Mouse (Mus musculus) brain, embryonic 18.5 days (tissue): ENCODE results near the gene Ccl8.

Source experiments
- DNase-seq: peaks from one replicate; pipeline ENCODE4 v3.0.0-alpha.2; 2012; ENCODE audit warnings: low read depth, low spot score

The Ccl8 gene

GRCm38 (mm10) chr11:82114885-82115284, at the start of gene Ccl8:
Gene Ccl8, plus strand, starts transcription at chr11:82115185.
- no peak for DNase-seq

DNA sequence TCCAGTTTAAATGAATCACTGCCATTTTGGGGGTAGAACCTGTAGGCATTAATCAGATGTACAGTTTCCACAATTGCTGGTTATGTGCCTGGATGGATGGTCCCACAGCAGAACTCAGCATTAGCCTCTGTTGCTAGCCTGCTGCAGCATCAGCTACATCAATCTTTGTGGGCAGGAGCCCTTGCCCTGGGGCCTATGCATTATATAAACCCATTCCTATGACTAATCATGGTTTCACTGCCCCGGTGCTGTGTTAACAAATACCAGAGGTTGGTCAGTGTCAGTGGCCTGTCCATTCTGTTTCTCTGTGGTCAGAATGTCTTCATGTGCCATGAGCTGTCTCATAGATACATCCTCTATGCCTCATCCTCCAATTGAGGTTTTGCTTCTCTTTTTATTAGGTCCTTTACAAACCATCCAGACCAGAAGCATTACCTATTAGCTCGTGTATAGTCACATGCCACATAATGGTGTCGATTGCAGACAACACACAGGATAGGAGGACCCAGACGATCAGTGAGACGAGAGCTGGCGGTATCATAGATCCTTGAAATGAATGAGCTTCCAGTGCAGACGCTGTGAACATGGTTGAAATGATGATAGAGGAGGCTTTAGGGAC, 47.9 kb upstream of the Ccl8 start:
- DNase-seq, result no peak

DNA sequence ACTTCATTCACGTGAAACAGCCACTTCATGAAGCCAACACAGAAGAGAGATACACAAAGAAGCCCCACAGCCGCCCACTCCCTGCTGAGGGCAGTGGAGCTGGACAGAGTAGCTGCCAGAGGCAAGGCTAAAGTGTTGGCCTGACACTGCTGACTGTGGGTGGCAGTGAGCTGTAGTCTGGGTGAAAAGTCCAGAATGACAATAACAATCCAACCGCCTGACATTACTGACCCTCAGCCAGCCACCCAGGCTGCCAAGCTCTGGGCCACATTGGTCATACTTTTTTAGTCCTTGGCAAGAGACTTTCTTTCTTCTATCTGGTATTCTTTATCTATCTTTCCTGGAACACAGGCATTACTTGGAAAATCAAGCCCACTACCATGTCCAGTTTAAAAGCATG, 43.9 kb upstream of the Ccl8 start:
- no peak for DNase-seq

GRCm38 (mm10) chr11:82072374-82072773, 42.6 kb upstream of the Ccl8 start:
- DNase-seq, result no peak

DNA sequence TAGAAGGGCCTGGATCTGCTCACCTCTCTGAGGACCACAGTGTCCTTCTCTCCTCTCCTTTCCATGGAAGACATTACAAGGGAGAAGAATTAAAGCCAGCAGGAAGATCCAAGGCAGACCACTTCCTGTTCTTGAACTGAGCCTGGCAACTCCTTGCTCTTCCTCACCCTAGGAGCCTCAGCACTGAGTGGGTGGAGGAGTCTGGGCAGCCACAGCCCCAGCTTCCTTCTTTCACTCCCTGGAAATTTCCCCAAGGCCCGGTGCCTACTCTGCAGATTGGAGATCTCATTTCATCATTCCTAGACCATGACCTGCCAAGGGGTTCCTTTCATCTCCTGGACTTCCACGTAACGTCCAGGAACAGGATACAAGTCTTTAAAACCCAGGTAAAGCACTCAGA, 42.0 kb upstream of the Ccl8 start:
- no peak for DNase-seq

- DNase-seq, result no peak
Measured at GRCm38 (mm10) chr11:82073686-82074085, 41.3 kb upstream of the Ccl8 start.

GRCm38 (mm10) chr11:82077031-82077430, 38.0 kb upstream of the Ccl8 start:
- no peak for DNase-seq

GRCm38 (mm10) chr11:82078136-82078730, 36.8 kb upstream of the Ccl8 start:
- DNase-seq, result no peak

DNA sequence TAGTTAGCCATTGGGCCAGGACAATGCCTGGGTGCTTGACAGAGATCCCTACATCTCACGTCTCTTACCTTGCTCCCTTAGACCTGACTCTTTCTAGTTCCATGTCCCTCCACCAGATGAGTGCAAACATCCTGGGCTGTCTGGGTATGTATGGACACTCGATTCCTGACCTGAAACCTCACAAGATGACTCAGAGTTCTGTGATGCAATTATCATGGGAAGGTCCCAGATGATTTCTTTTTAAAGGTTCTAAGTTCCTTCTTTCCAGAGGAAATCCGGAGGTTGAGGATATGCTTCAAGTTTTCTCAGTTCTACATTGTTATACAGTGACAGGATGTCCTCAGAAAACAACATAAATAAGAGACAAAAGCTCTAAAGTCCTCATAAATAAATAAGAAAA, 34.1 kb upstream of the Ccl8 start:
- no peak for DNase-seq

- no peak for DNase-seq
Measured at GRCm38 (mm10) chr11:82084360-82084759, 30.6 kb upstream of the Ccl8 start.

GRCm38 (mm10) chr11:82099511-82100323, 15.3 kb upstream of the Ccl8 start:
- DNase-seq, result no peak

GRCm38 (mm10) chr11:82101087-82101486, 13.9 kb upstream of the Ccl8 start:
- DNase-seq, result no peak

- DNase-seq, result no peak
Measured at GRCm38 (mm10) chr11:82101529-82101928, 13.5 kb upstream of the Ccl8 start, which contains the start of gene Ccl12. Gene Ccl12, plus strand, starts transcription at chr11:82101845.

- DNase-seq, result no peak
Measured at GRCm38 (mm10) chr11:82109611-82110010, 5.4 kb upstream of the Ccl8 start.

DNA sequence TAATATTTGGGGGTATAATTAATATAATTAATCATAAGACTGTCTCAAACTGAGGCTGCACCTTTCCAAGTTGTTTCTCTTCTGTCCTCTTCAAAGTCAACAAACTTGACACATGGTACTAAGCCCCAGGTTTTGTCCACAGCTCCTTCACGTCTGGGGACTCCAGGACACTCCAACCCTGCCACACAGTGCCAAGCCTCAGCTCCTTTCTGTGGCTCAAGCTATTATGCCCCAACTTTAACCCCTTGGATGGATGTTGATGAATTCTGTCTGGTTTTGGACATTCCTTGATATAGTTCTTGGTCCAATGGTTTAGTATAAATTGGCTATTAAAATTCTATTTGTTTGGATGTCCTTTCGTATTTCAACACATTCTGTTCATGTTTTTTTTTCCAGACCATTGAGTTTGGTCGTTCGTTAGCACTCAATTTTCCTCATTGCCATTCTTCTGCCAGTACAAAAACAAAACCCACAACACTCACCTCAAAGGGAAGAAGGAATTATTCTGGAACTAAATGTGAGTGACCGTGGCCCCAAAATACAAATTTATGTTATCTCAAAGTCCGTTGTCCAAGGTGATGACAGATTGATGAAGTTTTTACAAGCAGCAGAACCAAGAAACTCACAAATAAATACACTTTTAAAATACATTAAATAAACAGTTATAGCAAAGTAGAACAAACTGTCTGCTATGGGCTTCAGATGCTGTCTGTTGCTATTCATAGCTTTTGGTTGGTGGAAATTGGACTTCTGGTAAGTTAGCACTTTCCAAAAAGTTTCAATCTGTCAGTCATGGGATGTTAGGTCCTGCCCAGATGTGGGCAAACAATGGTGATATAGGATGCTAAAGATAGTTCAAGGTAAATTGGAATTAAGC, 4.4 kb upstream of the Ccl8 start:
- no peak for DNase-seq

DNA sequence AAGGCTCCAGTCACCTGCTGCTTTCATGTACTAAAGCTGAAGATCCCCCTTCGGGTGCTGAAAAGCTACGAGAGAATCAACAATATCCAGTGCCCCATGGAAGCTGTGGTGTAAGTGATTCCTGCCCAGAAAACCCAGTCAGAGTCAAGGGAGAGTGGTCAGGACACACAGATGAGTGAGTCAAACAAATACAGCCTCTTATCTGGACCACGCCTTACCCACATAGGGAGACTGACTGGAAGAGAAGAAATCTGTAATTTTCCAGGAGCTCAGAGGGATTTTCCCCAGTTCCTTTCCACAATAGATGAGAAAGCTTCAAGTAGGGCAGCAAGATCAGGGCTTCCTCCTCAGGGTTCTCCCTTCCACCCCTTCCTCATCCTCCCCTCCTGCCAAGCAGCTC, 1.1 kb downstream of the Ccl8 start:
- no peak for DNase-seq

DNA sequence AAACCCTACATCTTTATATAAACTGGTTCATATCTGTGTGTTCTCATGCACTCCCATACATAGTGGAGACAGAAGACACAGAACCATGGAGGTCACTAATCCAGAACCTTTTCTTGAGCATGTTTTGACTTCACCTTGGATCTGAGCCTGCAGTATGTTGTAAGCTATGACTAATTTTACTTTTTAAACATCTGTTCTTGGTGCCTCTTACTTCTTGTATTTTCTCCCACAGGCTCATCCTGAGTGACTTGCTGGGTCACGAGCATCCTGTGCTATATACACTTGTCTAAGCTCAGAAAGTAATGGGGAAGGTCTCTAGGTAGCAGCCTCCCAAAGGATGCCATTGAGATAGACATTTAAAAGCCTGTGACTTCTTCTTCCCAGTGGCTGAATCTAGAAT, 18.0 kb downstream of the Ccl8 start:
- DNase-seq, result no peak

DNA sequence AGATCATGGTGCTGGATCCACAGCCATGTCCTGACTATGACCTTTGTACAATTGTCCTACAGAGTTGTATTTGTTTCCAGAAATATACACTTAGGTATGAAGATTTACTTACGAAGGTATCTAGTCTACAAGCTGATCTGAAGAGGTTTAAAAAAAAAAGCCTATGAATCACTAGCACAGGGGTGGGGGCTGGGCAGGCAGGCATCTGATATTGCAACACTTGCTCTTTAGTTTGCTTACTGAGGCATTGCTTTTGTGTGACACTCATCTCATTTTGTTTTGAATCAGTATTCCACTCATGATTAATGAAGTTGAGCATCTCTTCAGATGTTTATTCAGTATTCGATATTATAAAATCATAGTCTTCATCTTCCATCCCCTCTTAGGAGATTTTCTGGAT, 21.2 kb downstream of the Ccl8 start:
- DNase-seq, result no peak

DNA sequence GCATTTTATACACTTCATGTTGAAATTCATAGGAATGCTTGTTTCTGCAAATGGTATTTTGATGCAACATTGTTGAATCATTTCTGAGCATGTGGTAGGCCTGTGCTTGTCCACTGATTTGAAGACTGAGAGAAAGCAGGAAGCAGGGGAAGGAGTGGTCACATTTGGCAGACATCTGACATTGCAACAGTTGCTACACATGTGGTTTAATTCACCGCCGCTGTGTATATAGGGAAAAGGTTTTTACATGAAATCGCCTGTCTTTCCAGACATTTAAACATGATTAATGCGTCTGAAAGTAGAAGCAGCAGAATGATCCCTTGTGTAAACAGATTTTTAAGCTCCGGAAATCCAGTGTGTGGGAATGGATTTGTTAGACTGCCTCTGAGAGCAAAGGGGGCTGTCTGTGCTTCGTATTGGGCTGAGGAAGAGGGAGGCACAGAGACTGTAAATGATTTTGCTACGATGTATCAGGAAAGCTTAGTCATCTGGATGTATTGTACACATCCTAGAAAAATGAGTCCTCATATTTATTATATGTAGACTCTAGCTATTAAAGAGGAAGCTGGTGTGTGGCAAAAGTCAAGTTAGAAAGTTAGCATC, 24.6 kb downstream of the Ccl8 start:
- no peak for DNase-seq

- no peak for DNase-seq
Measured at GRCm38 (mm10) chr11:82159126-82159525, 44.1 kb downstream of the Ccl8 start.

- DNase-seq, result no peak
Measured at GRCm38 (mm10) chr11:82163285-82163684, 48.3 kb downstream of the Ccl8 start.
